Mouse (Mus musculus) neutrophil, adult 5-6 weeks (primary cell): ENCODE measurements around the gene Phactr2. TPM values are rescaled to one million over a fixed set of nuclear protein-coding genes. Genes with fewer than 3 reads are reported as not detected.
"Not testable (repeated sequence)": the region's sequence is repeated elsewhere in the genome, so short reads cannot be mapped to it uniquely, and the experiment has no call there.

Source experiments
- ATAC-seq: fragments of 151-379, 151-347 bp; 2 replicates; pipeline ENCODE4 v1.8.0; 2017; ENCODE audit warnings: mild to moderate bottlenecking, moderate TSS enrichment; ENCODE audit not compliant: insufficient number of reproducible peaks, poor library complexity, low FRiP score, severe bottlenecking; ENCODE audit errors: extremely low read depth
- total RNA-seq: library from RNA; stranded (forward); fragments of 200-1000 nt; gene quantifications from 2 replicates; pipeline ENCODE4 v1.2.3, GENCODE M21; 2017

Phactr2 gene
- total RNA-seq, 1 experiment from 2014 or later: 16.3 TPM

DNA sequence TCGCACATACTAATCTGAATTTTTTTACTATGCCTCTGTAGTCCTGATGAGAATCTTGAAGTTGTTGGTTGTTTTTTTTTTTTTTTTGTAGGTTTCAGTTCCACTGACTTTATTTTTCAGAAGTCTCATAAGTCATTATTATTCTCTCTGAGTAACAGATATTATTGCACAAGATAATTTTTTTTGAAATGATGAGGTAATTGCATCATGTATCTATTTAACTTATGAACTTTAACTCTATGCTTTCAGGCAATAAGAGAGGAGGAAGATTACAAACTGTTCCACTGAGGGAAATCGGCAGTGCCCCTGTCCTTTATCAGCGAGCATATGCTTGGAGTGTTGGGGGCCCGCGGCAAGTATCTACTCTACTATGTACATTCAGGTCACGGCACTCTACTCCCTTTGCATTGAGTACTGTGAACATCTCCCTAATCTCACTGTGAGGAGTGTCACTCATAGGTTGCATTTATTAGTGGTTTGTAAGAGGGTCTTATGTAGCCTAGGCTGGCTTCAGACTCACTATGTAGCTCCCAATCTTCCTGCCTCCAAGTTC is 272.4 kb downstream of the Phactr2 start:
- ATAC-seq: no peak

DNA sequence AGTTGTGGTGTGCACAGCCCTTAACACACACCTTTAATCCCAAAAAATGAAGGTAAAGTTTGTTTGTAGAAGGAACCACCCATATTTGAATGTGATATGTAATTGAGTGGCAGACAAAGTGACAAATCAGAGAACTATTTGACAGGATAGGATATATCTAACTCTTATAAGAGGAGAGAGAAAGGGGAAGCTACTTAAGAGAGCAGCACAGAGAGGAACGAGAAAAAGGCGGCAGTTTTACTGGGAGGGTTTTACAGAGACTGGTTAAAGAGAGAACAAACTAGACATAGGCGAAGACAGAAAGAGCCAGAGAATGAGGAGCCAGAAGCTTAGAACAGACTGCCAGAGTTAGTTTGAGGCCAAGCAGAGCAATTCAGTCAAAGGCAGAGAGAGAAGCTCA is 273.4 kb downstream of the Phactr2 start:
- no peak for ATAC-seq

- no peak for ATAC-seq
Measured at GRCm38 (mm10) chr10:13199234-13199633, 275.0 kb downstream of the Phactr2 start.

- no peak for ATAC-seq
Measured at GRCm38 (mm10) chr10:13196872-13197507, 277.2 kb downstream of the Phactr2 start.

- not testable (repeated sequence) for ATAC-seq
Measured at GRCm38 (mm10) chr10:13193496-13193895, 280.7 kb downstream of the Phactr2 start.

DNA sequence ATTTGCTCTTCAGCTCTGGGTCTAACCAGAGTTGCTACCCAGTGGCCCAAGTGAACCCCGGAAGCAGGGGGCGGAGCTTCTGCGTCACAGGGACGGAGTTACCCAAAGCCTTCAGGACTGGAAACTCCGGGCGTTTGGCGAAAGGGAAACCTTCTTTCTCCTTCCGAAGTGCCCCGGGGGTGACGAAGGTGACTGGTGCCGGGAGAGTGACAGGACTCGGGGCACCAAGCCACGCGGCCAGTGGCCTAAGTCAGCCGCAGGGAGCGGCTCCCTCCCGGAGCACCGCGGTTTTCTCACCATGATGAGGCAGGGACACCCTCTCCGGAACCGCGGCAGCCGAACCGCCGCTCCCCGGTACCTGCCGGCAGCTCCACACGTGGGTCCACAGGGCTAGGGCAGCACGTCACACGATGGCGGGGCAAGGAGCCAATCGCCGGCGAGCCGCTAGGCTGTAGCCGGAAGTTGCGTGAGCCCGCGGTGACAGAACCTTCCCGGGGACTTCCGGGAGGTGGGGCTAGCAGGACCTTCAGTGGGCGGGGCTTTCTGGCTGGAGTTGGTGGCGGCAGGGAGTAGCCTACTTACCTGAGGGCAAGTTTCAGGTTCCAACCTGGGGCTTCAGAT is 281.4 kb downstream of the Phactr2 start, which contains the start of gene Ltv1:
Gene Ltv1 (minus strand): TSS at position 438 of the 621 bp plus-strand sequence.
- peak; percentile 99 for ATAC-seq

GRCm38 (mm10) chr10:13189881-13190280 is 284.3 kb downstream of the Phactr2 start:
- ATAC-seq: no peak

GRCm38 (mm10) chr10:13186754-13187153 is 287.5 kb downstream of the Phactr2 start:
- no peak for ATAC-seq

- ATAC-seq: peak; percentile 70
Measured at GRCm38 (mm10) chr10:13184170-13184766, 289.9 kb downstream of the Phactr2 start.

GRCm38 (mm10) chr10:13180211-13180610 is 294.0 kb downstream of the Phactr2 start:
- ATAC-seq: no peak

DNA sequence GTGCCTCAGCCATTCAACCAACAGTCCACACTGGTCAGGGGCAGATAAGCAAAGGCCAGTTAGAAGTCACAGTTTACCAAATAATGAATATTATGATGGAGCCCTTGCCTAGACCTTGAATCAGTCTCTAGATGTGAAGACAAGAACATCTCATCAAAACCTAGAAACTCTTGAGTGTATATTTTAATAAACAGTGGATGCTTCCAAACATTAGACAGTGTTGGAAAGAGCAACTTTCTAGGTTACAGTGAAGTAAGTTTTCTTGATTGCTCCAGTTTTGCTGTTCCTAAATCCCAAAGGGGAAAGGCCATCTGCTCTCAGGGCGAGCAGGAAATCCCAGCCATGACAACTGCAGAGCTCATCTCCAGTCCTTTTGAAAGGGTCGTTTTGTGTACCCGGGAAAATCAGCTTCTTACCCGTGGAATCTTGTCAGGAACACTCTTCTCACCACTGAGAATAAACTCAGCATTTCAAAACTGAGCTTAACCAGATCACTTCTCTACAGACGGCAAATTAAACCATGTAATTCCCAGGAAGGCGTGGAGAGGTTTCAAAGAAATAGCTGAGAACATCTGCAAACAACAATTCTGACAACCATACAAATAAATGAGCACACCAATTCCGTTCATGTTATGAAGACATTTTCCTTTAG is 296.1 kb downstream of the Phactr2 start, which contains the start of gene Zc2hc1b:
Gene Zc2hc1b (minus strand): TSS at position 51 of the 652 bp plus-strand sequence.
- ATAC-seq: no peak

DNA sequence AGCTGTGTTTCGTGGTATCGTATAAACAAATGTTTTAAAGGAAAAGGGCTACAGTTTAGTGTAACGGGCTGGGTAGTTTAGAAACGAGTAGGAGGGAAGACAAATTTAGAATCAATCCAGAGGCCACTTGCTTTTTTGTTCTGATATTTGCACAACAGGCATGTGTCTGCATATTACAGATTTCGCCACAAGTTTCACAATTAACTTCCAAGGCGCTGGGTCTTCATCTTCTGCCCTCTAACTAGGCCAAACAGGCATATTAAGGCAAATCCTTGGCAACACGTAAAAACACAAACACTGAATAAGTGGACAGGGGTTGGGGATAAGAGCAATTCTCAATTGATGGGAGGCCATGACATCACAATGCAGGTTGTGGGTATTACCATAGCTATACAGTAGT is 298.3 kb downstream of the Phactr2 start:
- no peak for ATAC-seq

- no peak for ATAC-seq
Measured at GRCm38 (mm10) chr10:13172798-13173221, 301.4 kb downstream of the Phactr2 start.

DNA sequence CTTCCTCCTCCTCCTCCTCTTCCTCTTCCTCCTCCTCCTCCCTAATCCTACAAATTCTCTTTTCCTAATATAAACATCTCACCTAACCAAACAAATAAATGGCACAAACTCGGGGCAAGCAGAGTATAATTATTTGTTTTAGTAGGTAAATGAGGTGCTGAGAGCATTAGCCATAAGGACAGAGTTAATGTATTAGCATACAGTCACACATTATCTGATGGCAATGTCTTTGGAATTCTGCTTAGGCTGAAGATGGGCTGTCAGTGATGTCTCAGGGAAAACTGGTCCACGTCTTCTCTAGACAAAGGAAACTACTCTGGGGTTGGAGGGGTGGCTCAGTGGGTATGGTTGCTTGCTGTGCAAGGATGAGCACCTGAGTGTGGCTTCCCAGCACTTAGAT is 302.8 kb downstream of the Phactr2 start:
- no peak for ATAC-seq

DNA sequence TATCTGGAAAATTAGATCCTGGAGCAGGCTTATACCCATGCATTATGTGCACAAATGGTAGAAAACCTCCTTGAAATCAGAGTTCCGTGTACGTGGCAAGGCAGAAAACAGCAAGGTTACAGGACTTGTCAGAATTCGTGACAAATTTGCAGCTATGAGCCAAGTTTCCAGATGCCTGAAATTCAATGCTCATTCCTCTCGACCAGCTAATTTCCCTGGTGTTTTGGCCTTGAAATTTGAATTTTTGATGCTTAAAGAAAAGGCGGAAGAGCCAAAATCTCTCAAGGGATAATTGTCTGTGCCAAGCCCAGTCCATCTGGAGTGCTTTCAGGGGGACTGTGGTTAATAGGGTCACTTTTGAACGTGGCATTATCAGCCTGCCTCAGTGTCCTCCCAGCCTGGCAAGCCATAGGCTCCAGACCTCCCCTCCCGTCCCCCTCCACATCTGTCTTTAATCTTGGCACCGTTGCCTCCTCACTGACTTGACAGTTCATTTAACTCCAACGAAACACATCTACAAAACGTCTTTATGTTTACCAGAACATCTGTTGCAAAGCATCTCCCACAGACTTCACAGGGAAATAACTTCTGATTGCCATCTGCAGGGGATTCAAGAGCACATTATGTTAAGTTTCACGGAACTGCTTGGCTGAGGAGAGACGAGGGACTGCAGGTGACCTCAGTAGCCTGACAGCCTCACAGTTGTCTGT is 303.3 kb downstream of the Phactr2 start:
- ATAC-seq: no peak

DNA sequence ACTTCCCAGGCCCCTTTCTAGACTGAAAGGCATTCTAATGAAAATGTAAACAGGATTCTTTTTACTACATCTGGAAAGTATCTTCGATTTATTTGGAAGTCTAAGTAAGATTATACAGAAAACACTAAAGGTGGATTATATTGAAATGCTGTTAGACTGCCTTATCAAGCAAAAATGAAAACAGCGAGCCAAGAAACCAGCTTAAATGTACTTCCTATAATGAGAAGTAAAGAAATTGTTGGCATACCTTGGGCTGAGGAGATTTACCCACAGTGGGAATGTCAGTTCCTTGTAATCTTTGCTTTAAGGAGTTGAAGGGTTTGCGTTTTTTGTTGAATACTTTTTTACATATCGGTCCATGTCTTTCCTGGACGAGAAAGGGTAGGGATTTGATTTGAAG is 305.8 kb downstream of the Phactr2 start:
- ATAC-seq: no peak

- ATAC-seq: no peak
Measured at GRCm38 (mm10) chr10:13162031-13162430, 312.2 kb downstream of the Phactr2 start.

DNA sequence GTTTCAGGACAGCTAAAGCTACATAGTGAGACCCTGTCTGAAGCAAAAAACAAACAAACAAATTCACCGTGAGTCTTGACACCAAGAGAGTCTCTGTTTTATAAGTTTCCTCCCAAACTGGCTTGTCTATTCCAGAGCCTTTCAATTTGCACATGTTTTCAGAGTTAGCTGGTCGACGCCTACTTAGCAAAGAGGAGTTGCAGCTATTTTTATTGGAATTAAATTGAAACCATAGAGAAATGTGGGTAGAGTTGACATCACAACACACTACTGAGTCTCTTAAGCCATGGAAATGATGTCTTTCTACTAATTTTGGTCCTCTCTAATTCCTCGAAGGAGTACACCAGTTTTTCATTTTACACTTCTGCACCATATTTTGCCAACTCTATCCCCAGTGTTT is 313.3 kb downstream of the Phactr2 start:
- no peak for ATAC-seq
